Mouse (Mus musculus): Measurements from ENCODE around the gene Mgat4b. TPM values are rescaled to one million over a fixed set of nuclear protein-coding genes. Genes with fewer than 3 reads are reported as not detected.

Mgat4b gene
- total RNA-seq, 2 experiments from 2014 or later: 65.8 to 72.0 TPM

DNA sequence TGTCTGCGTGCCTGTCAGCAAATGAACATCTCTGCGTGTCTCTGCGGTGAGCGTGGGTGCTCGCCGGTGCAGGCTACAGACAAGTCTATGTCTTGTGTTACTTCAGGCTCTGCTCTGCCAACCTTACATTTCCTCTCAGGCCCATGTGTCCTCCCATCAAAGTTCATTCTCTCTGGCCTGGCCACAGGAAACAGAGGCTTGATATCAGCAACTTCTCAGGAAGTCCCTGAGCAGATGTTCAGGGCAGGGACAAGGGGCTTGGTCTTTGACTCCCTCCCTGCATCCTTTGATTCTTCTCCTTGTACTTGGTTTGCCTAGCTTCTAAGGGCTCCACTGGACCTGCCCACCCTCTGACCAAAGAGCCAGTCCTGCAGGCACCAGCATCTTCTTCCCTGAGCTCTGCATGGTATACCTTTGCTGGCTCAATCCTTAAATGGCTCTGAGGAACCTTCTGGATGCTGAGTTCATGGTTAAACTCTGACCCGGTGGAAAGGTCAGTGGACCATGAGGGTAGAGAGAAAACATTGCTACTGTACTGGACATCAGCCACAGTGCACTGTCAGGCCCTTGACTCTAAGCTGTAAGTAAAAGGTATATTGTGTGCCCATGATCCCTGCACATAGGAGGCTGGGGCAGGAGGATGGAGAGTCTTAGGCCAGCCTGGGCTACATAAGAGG lies 29.7 kb downstream of the Mgat4b start:
- DNase-seq (ENCODE audit: low spot score in 2 of 2): no peak

DNA sequence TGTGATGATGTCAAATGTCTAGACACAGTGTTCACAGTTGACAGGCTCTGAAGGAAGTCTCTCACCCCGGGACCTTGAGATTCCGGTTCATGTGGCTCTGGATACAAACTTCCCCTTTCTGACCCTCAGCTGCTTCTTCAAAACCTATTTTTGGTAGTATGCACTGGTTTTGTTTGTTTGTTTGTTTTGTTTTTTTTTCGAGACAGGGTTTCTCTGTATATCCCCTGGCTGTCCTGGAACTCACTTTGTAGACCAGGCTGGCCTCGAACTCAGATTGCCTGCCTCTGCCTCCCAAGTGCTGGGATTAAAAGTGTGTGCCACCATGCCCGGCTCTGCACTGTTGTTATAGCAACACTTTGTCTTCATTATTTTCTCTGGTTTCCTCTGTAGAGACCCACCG lies 33.2 kb downstream of the Mgat4b start:
- no peak for DNase-seq (ENCODE audit: low spot score in 2 of 2)

DNA sequence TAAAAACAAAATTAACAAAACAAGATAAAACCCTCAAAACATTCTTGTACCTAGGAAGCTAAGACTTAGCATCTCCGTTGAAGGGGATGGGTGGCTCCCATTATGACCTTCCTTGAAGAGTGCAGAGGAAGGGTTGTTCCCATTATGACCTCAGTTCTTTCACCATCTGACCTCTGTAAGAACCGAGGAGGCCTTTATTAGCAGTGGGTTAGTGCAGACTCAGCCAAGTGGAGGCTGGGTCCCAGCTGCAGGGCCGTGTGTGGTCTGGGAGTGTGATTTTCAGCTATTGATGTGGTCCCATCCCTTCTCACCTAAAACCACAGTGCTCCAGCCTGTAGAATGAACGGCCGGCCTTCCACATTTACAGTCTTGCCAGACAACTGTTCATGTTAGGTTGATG lies 34.6 kb downstream of the Mgat4b start:
- DNase-seq (ENCODE audit: low spot score in 2 of 2): no peak

DNA sequence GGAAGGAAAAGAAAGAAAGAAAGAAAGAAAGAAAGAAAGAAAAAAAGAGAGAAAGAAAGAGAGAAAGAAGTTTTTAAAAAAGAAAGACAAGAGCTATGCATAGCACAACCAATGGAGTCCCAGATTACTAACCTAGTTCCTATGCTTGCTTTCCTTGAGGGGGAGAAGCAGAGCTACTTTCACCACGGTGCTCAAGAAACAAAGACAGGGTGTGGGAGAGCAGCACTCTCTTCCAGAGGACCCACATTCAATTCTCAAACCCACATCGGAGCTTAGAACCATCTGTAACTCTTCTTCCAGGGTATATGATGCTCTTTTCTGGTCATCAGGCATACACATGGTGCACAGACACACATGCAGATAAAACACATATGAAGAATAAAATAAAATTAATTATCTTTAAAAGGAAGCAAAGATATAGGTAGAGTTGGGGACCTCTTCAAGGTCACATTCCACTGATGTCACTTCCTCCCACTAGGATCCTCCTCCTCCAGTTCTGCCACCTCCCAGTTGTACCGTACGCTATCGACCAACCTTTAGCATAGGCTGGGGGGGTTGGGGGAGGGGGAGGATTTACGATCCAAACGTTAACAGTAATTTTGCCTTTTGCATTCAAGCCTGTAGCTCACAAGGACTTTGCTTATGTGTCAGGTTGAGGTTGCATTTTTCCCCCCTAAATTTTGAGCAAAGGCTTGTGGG lies 37.9 kb downstream of the Mgat4b start:
- no peak for DNase-seq (ENCODE audit: low spot score in 2 of 2)

DNA sequence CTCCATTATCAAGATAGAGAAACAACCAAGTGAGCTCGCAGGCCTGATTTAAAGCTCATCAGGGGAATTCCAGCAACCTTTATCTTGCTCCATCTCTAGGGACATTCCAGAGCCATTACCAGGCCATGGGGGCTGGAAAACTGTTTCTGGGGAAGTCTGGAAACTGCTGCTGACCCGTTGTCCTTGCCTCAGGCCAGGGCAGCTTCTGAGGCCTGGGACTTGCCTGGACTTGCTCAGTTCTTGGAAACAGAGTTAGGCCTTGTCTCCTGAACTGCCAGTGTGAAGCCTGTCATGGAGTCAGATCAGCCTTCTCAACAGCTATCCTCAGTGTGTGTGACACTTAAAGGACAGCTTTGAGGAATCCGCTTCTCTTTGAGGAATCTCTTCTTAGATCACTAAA lies 41.5 kb downstream of the Mgat4b start:
- no peak for DNase-seq (ENCODE audit: low spot score in 2 of 2)

DNA sequence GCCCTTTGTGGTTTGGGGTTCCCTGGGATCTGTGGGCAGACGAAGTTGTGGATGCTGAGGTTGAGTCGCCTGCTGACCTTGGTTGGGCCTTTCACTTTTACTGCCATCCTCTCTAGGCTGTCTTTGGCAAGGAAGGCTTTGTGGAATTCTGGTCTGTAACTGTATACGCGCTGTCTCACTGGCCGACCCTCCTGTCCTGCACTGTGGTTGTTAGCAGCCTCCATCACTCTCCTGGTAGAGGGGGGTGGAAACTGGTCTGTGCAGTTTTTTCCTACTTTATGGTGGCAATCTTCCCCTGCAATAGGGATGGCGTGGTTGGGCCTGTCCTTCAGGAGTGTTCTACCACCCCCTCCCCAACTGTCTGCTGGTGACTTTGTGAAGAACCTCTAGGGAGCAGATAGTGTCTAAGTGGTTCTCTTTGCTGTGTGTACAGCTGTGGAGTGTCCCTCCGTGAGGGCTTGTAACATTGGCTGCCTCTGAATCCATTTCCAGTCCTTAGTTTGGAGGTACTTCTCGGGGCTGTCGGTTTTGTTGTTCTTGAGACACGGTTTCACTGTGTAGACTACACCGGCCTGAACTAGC lies 42.1 kb downstream of the Mgat4b start:
- DNase-seq (ENCODE audit: low spot score in 2 of 2): no peak

DNA sequence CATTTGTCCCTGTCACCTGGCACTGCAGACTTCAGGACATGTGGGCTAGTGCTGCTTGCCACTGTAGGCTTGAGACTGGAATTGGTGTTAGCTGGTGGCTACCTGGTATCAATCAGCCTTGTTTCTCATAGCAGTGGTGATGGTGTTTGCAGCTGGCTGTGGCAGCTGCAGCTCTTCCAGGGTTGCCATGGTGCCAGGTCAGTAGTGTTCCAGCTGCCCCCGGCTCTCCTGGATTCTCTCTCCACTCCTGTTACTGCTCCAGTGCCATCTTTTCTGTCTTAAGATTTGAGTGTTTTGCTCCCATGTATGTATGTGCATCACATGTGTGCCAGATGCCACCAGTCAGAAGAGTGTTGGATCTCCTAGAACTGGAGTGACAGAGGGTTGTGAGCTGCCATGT lies 42.7 kb downstream of the Mgat4b start:
- DNase-seq (ENCODE audit: low spot score in 2 of 2): no peak

DNA sequence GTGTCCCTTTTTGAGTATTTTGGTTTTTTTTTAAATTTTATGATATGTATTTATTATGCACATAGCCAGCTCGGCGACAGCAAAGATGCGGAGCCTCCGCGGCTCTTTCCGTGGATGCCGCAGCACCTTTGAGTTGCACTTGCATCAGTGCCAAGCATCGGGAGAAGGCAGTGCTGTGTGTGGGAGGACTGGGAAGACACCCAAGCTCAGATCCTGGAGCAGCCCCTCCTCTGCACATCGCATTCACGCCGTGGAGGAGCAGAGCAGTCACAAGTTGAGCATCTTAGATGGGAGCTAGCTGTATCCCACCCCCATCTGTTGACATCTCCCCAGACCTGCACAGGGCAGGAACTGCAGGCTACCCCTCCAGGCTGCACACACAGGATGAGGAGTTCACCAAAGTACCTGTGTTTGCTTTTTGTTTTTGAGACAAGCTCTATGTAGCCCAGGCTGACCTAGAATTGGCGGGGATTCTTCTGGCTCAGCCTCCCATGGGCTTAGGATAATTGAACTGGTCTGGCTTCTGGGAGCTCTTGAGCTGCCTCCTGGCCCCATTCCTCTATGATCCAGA lies 43.4 kb downstream of the Mgat4b start:
- peak; percentile 86 to 91 for DNase-seq (ENCODE audit: low spot score in 2 of 2)

DNA sequence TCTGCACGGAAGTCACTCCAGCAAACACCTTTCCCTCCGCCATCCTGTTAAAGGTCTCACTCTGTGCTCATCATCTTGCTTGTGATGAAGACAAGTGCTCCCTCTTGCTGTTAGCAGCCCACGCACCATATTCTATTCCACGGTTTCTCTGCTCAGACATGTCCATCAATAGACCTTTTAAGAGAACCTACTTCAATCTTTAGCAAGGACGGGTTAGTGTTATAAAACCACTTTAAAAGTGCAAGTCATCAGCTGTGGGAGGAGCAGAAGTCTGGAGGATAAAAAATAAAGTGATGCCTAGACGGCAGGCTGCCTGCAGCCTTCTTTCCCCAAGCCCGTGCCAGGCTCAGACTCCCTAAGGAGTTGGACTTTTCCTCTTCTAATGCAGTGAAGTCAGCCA lies 45.9 kb downstream of the Mgat4b start:
- DNase-seq (ENCODE audit: low spot score in 2 of 2): no peak

DNA sequence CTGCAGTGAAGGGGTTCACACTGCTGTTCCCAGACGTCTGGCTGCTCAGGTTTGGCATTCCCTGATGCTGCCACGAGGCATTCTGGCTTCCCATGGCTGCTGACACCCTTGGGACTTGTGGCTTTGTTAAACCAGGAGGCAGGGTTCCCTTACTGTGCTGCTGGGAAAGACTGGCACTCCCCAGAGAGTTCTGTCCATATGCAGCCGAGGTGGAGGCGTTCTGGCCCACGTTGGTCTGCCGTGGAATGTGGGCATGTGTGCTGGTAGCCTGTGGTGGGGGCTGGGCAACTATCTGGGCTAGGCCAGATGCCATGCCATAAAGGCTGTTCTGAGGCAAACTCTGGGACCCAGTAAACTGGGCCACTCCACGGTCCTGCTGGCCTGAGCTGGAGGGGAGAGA lies 47.6 kb downstream of the Mgat4b start:
- peak; percentile 72 to 82 for DNase-seq (ENCODE audit: low spot score in 2 of 2)

DNA sequence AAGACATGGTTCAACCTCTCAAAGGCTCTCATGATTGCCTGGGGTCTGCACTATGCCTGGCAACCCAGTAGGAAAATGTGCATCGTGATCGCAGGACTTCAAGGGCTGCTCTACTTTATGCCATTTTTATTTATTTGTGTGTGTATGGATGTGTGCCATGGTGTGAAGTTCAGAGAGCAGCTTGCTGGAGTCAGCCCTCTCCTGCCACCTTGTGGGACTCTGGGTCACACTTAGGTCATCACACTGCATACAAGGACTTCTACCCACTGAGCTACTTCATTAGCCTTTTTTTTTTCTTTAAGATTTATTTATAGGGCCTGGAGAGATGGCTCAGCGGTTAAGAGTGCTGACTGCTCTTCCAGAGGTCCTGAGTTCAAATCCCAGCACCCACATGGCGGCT lies 51.3 kb downstream of the Mgat4b start:
- DNase-seq (ENCODE audit: low spot score in 2 of 2): no peak

DNA sequence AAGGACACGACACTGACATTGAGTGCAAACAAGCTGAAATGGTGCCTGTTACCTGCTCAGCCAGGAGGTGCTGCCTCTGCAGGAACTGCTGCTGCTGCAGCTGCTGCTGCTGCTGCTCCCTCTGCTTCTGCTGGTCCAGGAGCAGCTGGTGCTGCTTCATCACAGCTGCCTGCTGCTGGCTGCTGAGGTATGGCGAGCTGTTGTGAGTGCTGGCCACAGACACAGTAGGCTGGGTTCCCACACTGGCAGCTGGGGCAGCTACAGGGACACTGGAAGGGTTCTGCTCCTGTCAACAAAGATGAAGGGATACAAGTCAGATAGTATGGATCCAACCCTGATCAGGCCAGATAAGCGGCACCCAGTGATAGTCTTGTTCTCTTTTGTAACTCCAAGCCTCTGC lies 52.5 kb downstream of the Mgat4b start:
- no peak for DNase-seq (ENCODE audit: low spot score in 2 of 2)

DNA sequence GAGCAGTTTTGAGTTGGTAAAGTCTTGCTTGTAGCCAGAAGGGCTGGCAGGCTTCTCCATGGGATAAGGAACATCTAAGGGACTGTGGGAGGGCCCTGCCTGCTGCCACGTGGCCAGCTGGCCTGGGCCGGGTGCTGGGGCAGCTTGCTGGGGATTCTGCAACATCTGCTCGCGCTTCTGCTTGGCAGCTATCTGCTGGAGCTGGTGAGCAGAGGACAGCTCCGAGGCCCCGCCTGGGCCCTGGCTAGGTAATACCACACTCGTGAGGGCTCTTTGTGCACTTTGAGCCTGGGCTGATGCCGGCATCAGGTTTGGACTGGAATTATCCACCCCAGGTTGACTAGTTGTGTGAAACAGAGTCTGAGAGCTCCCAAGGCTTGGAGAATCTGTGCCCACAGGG lies 55.2 kb downstream of the Mgat4b start:
- no peak for DNase-seq (ENCODE audit: low spot score in 2 of 2)

DNA sequence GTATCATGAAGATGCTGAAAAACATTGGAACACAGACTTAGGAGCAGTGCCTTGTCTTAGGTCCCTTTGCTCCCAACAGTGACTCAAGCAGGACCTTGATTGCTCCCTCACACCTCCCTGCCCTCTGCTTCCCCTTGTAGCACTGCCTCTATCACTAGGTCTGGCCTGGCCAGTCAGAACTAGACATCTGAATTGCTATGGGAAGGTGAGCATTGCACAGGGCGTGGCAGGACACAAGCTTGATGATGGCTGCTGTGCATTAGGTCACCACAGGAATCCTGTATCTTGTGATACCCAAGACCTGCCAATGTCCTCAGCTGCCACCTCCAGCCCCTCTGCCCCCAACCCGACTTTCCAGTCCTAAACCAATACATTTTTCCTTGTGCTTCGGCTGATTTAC lies 56.3 kb downstream of the Mgat4b start:
- no peak for DNase-seq (ENCODE audit: low spot score in 2 of 2)

DNA sequence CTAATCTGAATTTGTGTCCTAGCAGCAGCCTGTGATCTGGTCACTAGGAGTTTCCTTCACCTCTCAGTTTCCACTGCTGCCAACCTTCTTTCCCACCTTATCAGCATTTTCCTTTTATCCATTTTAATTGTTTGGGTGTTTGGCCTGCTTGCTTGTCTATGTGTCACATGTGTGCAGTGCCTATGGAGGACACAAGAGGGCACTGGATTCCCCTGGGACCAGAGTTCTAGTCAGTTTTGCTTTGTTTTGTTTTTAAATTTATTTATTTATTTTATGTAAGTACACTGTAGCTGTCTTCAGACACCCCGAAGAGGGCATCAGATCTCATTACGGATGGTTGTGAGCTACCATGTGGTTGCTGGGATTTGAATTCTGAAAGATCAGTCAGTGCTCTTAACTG lies 58.5 kb downstream of the Mgat4b start:
- no peak for DNase-seq (ENCODE audit: low spot score in 2 of 2)

DNA sequence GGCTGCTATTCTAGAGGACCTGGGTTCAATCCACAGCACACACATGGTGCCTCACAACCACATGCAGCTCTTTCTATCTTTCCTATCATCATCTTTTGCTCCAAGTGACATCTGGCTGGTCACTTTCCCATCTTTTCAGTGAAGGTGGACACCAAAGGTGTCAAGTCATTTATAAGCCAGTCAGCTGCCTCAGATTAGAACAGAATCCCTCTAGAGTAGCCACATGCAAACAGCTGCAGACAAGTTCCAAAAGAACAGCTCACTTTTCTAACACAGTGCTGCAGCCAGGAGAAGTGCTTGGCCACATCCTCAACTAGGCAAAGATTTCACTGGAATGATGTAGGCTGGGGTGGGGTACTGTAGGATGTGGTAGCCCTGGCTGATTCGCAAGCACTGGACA lies 59.2 kb downstream of the Mgat4b start:
- DNase-seq (ENCODE audit: low spot score in 2 of 2): no peak

DNA sequence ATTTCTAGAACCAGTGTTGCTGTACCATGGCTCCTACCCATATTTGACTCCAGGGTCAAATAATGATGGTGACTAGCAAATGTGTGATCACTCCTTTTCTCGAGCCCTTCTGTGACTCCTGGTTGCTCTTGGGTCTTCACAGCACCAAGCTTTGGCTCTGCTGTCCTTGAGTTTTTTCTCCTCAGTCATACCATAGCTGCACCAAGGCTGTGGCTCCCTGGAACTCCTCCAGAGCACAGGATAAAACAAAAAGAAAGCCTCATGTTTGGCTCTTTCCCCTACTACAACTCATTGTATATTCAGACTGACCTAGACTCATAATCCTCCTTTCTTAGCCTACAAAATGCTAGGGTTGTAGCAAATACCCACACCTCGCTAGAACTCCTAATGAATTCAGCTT lies 62.1 kb downstream of the Mgat4b start:
- no peak for DNase-seq (ENCODE audit: low spot score in 2 of 2)

DNA sequence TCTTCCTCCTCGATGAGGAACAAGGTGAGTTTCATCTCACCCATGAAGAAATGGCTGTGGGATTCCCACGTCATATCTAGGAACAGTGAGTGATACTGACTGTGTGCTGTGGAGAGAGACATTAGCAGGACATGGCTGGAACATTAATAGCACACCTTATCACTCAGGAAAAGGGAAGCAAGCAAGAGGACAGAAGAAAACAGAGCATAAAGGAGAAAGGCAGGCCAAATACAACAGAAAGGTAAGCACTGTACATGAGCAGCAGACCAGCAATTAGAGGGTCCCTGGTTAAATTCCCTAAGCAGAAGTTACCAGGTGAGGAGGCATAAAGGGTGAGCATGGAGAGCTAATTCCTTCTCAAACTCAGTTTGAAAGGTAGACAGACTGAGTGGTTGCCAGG lies 64.4 kb downstream of the Mgat4b start:
- no peak for DNase-seq (ENCODE audit: low spot score in 2 of 2)

DNA sequence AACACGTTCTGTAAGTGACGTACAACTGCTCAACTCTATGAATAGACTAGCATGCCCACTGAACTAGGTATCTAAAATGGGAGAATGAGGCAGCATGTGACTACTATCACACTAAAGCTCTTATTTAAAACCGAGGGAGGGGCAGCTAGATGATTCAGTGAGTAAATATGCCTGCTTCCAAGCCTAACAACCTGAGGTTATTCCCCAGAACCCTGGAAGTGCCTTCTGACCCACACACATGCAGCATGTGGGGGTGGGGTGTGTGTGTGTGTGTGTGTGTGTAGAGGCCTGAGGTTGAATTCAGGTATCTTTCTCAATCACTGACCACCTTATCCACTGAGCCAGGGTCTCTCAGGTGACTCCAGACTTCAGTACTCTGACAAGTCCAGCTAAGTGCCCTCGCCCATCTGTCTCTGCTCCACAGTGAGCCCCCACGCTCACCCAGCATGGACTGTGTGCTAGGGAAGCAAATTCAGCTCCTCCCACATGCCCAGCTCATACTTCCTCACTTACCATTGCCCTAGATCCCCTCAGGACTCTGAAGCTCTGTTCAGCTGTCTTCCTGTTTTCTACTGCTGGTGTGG lies 65.0 kb downstream of the Mgat4b start:
- no peak for DNase-seq (ENCODE audit: low spot score in 2 of 2)

DNA sequence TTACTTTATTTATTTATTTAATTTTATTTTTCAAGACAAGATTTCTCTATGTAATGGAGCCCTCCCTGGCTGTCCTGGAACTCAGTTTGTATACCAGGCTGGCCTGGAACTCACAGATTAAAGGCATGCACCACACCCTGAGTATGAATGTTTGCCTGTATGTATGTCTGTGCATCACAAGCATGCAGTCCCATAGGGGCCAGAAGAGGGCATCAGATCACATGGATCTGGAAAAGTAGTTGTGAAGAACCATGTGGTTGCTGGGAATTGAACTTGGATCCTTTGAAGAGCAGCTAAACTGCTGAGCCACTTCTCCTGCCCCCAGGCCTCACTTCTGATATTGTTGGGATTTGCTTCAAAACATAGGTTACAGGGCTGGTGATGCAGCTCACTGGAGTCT lies 66.3 kb downstream of the Mgat4b start:
- no peak for DNase-seq (ENCODE audit: low spot score in 2 of 2)

DNA sequence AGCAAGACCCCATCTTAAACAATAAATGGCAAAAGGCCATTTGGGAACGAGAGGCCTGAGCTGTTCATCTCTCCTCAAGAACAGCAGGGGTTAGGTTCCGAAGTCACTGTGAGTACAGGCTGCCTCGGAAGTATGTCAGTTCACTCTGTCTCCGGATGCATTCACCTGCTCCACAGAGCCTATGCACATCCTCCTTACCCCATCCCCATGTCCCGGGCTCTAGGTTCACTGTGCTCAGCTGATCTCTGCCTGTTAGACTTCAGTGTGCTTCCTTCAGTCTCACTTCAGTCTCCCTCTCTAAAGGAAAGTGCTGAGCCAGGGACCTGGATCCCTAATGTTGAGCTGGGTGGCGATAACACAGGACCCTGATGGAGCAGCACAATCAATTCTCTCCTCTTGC lies 67.0 kb downstream of the Mgat4b start:
- no peak for DNase-seq (ENCODE audit: low spot score in 2 of 2)

DNA sequence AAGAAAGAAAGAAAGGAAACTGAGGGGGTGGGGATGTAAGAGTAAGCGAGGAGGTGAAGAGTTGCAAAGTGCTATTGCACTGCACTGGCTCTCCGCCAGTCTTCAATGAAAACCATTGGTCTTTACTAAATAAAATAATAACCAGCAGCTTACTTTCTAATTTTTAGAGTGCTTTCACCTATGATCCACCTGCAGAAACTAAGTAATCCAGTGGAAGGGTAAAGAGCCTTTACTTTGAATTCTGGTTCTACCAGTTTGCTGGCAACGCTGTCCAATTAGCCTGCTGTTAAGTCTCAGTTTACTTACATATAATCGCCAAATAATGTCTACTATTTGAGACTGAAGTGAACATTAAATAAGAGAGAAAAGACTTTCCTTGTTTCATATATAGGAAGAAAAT lies 68.3 kb downstream of the Mgat4b start:
- DNase-seq (ENCODE audit: low spot score in 2 of 2): no peak

Data from left cerebral cortex, adult 18-20 months (tissue).